Mouse (Mus musculus) myocyte (in vitro differentiated cells): ENCODE measurements at regions not wholly inside any gene's neighbourhood (a gene's known extent, or its start where the extent isn't known, plus 50 kb on each side); places are given as distances from the start of the nearest gene placed in this dataset.

Source experiments
- H3K27me3 ChIP-seq: one replicate; pipeline ENCODE4 v1.6.1; 2011; ENCODE audit not compliant: control insufficient read depth, insufficient read depth, insufficient read length
- H3K36me3 ChIP-seq: one replicate; pipeline ENCODE4 v1.6.1; 2011; ENCODE audit not compliant: control insufficient read depth, insufficient read depth
- H3K4me2 ChIP-seq: one replicate; pipeline ENCODE4 v1.6.1; 2011; ENCODE audit warnings: low read depth, control low read depth
- H3K4me3 ChIP-seq: one replicate; pipeline ENCODE4 v1.5.1; 2011; ENCODE audit warnings: mild to moderate bottlenecking, control low read depth, moderate library complexity
- H3K79me2 ChIP-seq: one replicate; pipeline ENCODE4 v1.6.1; 2011; ENCODE audit not compliant: control insufficient read depth, insufficient read depth
- H3ac ChIP-seq: one replicate; pipeline ENCODE4 v1.6.1; 2011; ENCODE audit not compliant: control insufficient read depth, insufficient read length
- CEBPB ChIP-seq: IDR thresholded peaks from 2 replicates; pipeline ENCODE4 v1.6.1; 2011; ENCODE audit warnings: mild to moderate bottlenecking, moderate library complexity; ENCODE audit not compliant: poor library complexity, insufficient read depth, severe bottlenecking
- E2F4 ChIP-seq: IDR thresholded peaks from one replicate; pipeline ENCODE4 v1.6.1; 2011; ENCODE audit warnings: mild to moderate bottlenecking, control low read depth, moderate library complexity; ENCODE audit not compliant: insufficient read depth
- MAX ChIP-seq: IDR thresholded peaks from one replicate; pipeline ENCODE4 v1.6.1; 2011; ENCODE audit warnings: low read depth, mild to moderate bottlenecking, control low read depth
- MYOD1 ChIP-seq, 3 experiments: IDR thresholded peaks; one replicate each; pipeline ENCODE4 v1.6.1; 2011; ENCODE audit warnings: control low read depth in 2 of 3, low read depth in 2 of 3, mild to moderate bottlenecking in 2 of 3, moderate library complexity in 1 of 3; ENCODE audit not compliant: insufficient read length in 2 of 3, control insufficient read depth in 1 of 3
- MYOG ChIP-seq, 3 experiments: IDR thresholded peaks; one replicate each; pipeline ENCODE4 v1.6.1; 2011; ENCODE audit warnings: control low read depth in 2 of 3, low read depth in 2 of 3, mild to moderate bottlenecking in 2 of 3; ENCODE audit not compliant: insufficient read length in 2 of 3, control insufficient read depth in 1 of 3, insufficient read depth in 1 of 3
- POLR2A ChIP-seq: IDR thresholded peaks from one replicate; pipeline ENCODE4 v1.6.1; 2011; ENCODE audit warnings: low read depth, mild to moderate bottlenecking, control low read depth, moderate library complexity; ENCODE audit not compliant: insufficient read length
- POLR2AphosphoS2 ChIP-seq: IDR thresholded peaks from one replicate; pipeline ENCODE4 v1.6.1; 2011; ENCODE audit warnings: low read depth, control low read depth; ENCODE audit not compliant: insufficient read length
- REST ChIP-seq: IDR thresholded peaks from one replicate; pipeline ENCODE4 v1.6.1; 2011; ENCODE audit warnings: mild to moderate bottlenecking, control low read depth, moderate library complexity; ENCODE audit not compliant: insufficient read depth, insufficient read length
- SRF ChIP-seq: IDR thresholded peaks from one replicate; pipeline ENCODE4 v1.6.1; 2011; ENCODE audit warnings: low read depth; ENCODE audit not compliant: control insufficient read depth, insufficient read length
- TCF12 ChIP-seq: IDR thresholded peaks from one replicate; pipeline ENCODE4 v1.6.1; 2011; ENCODE audit warnings: mild to moderate bottlenecking, control low read depth; ENCODE audit not compliant: poor library complexity, insufficient read depth, severe bottlenecking
- TCF3 ChIP-seq: IDR thresholded peaks from one replicate; pipeline ENCODE4 v1.6.1; 2011; ENCODE audit warnings: low read depth, control low read depth; ENCODE audit not compliant: insufficient read length
- USF1 ChIP-seq: IDR thresholded peaks from one replicate; pipeline ENCODE4 v1.6.1; 2011; ENCODE audit warnings: low read depth, mild to moderate bottlenecking, control low read depth, moderate library complexity

- H3ac ChIP-seq: no peak overlapping the region
- no peak overlapping the region for H3K4me3 ChIP-seq
- H3K4me2 ChIP-seq: no peak overlapping the region
- H3K79me2 ChIP-seq: no peaks in the 10 kb centered on the region
- H3K36me3 ChIP-seq: no peaks in the 10 kb centered on the region
- TF ChIP-seq REST: no peak
- no peak for TF ChIP-seq MYOD1 (IDR thresholded peaks at IDR 0.05; ENCODE audit: control insufficient read depth in 1 of 3, insufficient read length in 2 of 3, low read depth in 2 of 3)
- no peak for TF ChIP-seq POLR2A
- no peak for TF ChIP-seq E2F4
- TF ChIP-seq MAX: no peak
- TF ChIP-seq SRF: no peak
- no peak for TF ChIP-seq CEBPB
- TF ChIP-seq TCF3: no peak
- TF ChIP-seq TCF12: no peak
- no peak for TF ChIP-seq POLR2AphosphoS2
- TF ChIP-seq USF1: no peak
- no peak for TF ChIP-seq MYOG (IDR thresholded peaks at IDR 0.05; ENCODE audit: control insufficient read depth in 1 of 3, insufficient read depth in 1 of 3, insufficient read length in 2 of 3, low read depth in 2 of 3)
- H3K27me3 ChIP-seq: no peaks in the 10 kb centered on the region
These were observed 64.5 kb upstream of the Xylt1 start for GRCm38 (mm10) chr7:117316126-117316805.

GRCm38 (mm10) chr7:117317362-117317761 is 63.4 kb upstream of the Xylt1 start:
- H3K27me3 ChIP-seq: no peaks in the 10 kb centered on the region
- no peak overlapping the region for H3ac ChIP-seq
- no peaks in the 10 kb centered on the region for H3K36me3 ChIP-seq
- no peaks in the 10 kb centered on the region for H3K79me2 ChIP-seq
- H3K4me3 ChIP-seq: no peak overlapping the region
- no peak for TF ChIP-seq POLR2A
- no peak for TF ChIP-seq SRF
- TF ChIP-seq USF1: no peak
- TF ChIP-seq E2F4: no peak
- no peak for TF ChIP-seq POLR2AphosphoS2
- TF ChIP-seq MAX: no peak
- TF ChIP-seq REST: no peak
- no peak for TF ChIP-seq CEBPB
- TF ChIP-seq MYOG (IDR thresholded peaks at IDR 0.05; ENCODE audit: control insufficient read depth in 1 of 3, insufficient read depth in 1 of 3, insufficient read length in 2 of 3, low read depth in 2 of 3): no peak
- TF ChIP-seq TCF12: no peak
- no peak overlapping the region for H3K4me2 ChIP-seq

GRCm38 (mm10) chr7:117320552-117320951 is 60.2 kb upstream of the Xylt1 start:
- Histone ChIP-seq H3K4me2 (no peak overlapping the region), H3K4me3 (no peak overlapping the region), H3K27me3 (no peaks in the 10 kb centered on the region), H3ac (no peak overlapping the region), H3K79me2 (no peaks in the 10 kb centered on the region), H3K36me3 (no peaks in the 10 kb centered on the region)
- no peak for TF ChIP-seq POLR2A
- TF ChIP-seq E2F4: no peak
- no peak for TF ChIP-seq SRF
- no peak for TF ChIP-seq CEBPB
- TF ChIP-seq MYOD1 (IDR thresholded peaks at IDR 0.05; ENCODE audit: control insufficient read depth in 1 of 3, insufficient read length in 2 of 3, low read depth in 2 of 3): no peak
- no peak for TF ChIP-seq USF1
- no peak for TF ChIP-seq REST
- TF ChIP-seq MAX: no peak
